Mouse (Mus musculus) liver, adult 2 months (tissue): ENCODE results near the gene Ppp1r37. TPM values are rescaled to one million over a fixed set of nuclear protein-coding genes. Genes with fewer than 3 reads are reported as not detected.

Experiments used
- DNase-seq: peaks from one replicate; pipeline ENCODE4 v3.0.0-alpha.2; 2011; ENCODE audit warnings: low read depth, low spot score; ENCODE audit errors: extremely low read depth
- H3K27ac ChIP-seq: fragments of 200-500 bp; replicated peaks from 2 replicates; pipeline ENCODE4 v1.5.1; 2012; ENCODE audit warnings: low read depth, mild to moderate bottlenecking, control low read depth, inconsistent platforms, low read length; ENCODE audit not compliant: insufficient read depth
- H3K27me3 ChIP-seq: fragments of 200-500 bp; 2 replicates; pipeline ENCODE4 v1.6.1; 2012; ENCODE audit warnings: mild to moderate bottlenecking, moderate library complexity, low read length, inconsistent platforms; ENCODE audit not compliant: control insufficient read depth, insufficient read depth
- H3K36me3 ChIP-seq: fragments of 200-500 bp; 2 replicates; pipeline ENCODE4 v1.6.1; 2012; ENCODE audit warnings: low read length, inconsistent platforms; ENCODE audit not compliant: control insufficient read depth, insufficient read depth
- H3K4me1 ChIP-seq: fragments of 200-500 bp; 2 replicates; pipeline ENCODE4 v1.6.1; 2011; ENCODE audit warnings: low read length; ENCODE audit not compliant: control insufficient read depth, insufficient read depth
- H3K4me3 ChIP-seq: fragments of 200-500 bp; 2 replicates; pipeline ENCODE4 v1.5.1; 2011; ENCODE audit warnings: low read depth, mild to moderate bottlenecking, control low read depth, low read length, moderate library complexity; ENCODE audit not compliant: insufficient read depth
- H3K79me2 ChIP-seq: fragments of 200-500 bp; 2 replicates; pipeline ENCODE4 v1.6.1; 2012; ENCODE audit warnings: inconsistent platforms, mild to moderate bottlenecking, low read length, moderate library complexity; ENCODE audit not compliant: control insufficient read depth, insufficient read depth
- H3K9ac ChIP-seq: fragments of 200-500 bp; 2 replicates; pipeline ENCODE4 v1.6.1; 2012; ENCODE audit warnings: low read depth, mild to moderate bottlenecking, control low read depth, inconsistent platforms, low read length
- CTCF ChIP-seq: fragments of 200-500 bp; IDR thresholded peaks from 2 replicates; pipeline ENCODE4 v1.5.1; 2011; ENCODE audit warnings: low read depth, low read length, control low read depth
- POLR2A ChIP-seq: fragments of 200-500 bp; IDR thresholded peaks from 2 replicates; pipeline ENCODE4 v1.6.1; 2011; ENCODE audit warnings: low read length, control low read depth; ENCODE audit not compliant: insufficient read depth; ENCODE audit errors: extremely low read depth
- WGBS: fragments of 180-500 bp; shearing (Covaris S2); methylation state at CpG from one replicate; pipeline ENCODE4 v1.1.7; 2018; 5-methylcytosine and 5-hydroxymethylcytosine counted together
- polyA plus RNA-seq: library from polyadenylated mRNA; depleted of rRNA; stranded (reverse); fragments of >200 nt; gene quantifications from 2 replicates; pipeline ENCODE4 v1.2.3, GENCODE M21; 2012
- total RNA-seq: library from RNA; depleted of rRNA; stranded (reverse); fragments of >200 nt; gene quantifications from 2 replicates; pipeline ENCODE4 v1.2.3, GENCODE M21; 2014

Gene Ppp1r37
- total and polyA plus RNA-seq, 2 experiments = 25.0 to 84.2 TPM

DNA sequence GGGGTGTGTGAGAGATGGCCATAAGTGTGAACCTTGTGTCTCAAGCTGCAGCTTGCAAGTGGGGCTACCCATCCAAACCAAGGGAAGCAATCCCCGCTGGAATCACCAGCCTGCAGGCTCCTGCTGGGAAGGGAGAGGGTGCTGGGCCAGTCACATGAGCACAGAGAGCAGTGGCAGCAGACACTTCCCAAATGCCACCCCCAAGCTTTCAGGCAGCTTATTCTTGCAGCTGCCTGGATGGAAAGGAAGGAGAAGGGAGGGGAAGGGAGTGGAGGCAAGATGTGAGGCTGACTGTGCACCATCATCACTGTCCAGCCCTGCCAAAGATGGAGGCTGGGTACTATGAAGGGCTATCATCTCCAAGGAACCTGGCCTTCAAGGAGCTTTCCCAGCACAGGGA is 8.7 kb downstream of the Ppp1r37 start:
- Histone ChIP-seq H3K4me3 (no peak overlapping the region), H3K27ac (no peak overlapping the region), H3K36me3 (0 out of 2 replicates have a peak, but pooled peaks cover 2% of the 10 kb centered on the region), H3K4me1 (peaks cover 41% of the 10 kb centered on the region), H3K27me3 (no peaks in the 10 kb centered on the region), H3K9ac (no peak overlapping the region), H3K79me2 (peaks cover 76% of the 10 kb centered on the region)
- no peak for TF ChIP-seq POLR2A
- TF ChIP-seq CTCF = no peak
- 94% methylated on average over 1 of the region's 1 CpGs for WGBS
- DNase-seq = no peak

DNA sequence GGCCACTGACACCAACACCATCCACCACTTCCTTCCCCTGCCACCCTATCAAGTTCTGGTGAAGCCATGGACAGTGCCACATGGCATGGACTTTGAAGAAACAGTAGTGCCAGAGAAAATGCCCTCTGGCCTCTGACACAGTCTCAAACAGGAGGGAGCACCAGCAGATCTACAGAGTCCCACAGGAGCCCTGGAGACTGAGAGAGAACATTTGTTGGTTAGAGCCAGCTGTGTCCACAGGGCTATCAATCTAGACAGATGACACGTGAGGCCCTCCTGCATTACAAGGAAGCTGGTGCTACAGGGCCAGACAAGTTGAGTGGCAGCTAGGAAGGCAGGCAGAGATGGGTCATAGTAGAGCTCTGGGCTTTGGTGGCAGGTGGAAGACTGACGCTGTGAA is 10.4 kb downstream of the Ppp1r37 start:
- Histone ChIP-seq H3K27me3 (no peaks in the 10 kb centered on the region), H3K36me3 (0 out of 2 replicates have a peak, but pooled peaks cover 2% of the 10 kb centered on the region), H3K4me3 (no peak overlapping the region), H3K4me1 (peaks cover 41% of the 10 kb centered on the region), H3K79me2 (peaks cover 76% of the 10 kb centered on the region), H3K27ac (peak overlapping the region; percentile 65), H3K9ac (no peak overlapping the region)
- peak; percentile 85 for DNase-seq
- WGBS = 36% methylated on average over 2 of the region's 2 CpGs
- TF ChIP-seq CTCF (no peak), POLR2A (no peak)

DNA sequence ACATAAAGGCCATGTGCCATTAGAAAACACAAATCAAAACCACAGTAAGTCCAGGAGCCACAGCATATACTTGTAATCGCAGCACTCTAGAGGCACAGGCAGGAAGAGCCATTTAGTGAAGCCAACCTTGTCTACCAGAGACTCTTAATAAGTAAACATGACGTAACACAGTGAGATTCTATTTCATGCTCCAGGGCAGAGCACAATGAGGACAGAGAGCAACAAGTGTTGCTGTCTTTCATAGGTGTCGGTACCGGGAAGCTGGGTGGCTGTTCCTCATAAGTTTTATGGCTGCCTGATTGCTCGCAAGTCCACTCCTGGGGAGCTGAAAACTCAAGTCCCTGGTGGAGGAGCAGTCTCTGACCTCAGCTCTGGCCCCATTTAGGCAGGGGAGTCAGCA is 11.2 kb downstream of the Ppp1r37 start:
- Histone ChIP-seq H3K9ac (no peak overlapping the region), H3K4me1 (peaks cover 44% of the 10 kb centered on the region), H3K4me3 (no peak overlapping the region), H3K27me3 (no peaks in the 10 kb centered on the region), H3K79me2 (peaks cover 75% of the 10 kb centered on the region), H3K27ac (peak overlapping the region; percentile 65), H3K36me3 (0 out of 2 replicates have a peak, but pooled peaks cover 2% of the 10 kb centered on the region)
- peak; percentile 82 for DNase-seq
- 26% methylated on average over 5 of the region's 5 CpGs for WGBS
- TF ChIP-seq CTCF = no peak
- no peak for TF ChIP-seq POLR2A

DNA sequence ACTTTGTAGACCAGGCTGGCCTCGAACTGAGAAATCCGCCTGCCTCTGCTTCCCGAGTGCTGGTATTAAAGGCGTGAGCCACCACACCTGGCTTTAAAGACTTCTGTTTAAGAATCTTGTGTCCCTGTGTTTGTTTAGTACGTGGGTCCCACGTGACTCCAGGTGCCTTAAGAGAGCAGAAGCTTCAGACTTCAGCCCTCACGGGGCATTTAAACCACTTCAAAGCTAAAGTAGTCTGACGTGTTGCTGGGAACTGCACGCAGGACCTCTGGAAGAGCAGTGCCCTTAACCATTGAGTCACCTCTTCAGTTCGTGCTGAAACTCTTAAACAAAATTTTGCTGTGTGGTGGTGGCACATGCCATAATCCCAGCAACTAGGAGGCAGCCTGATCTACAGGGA is 13.5 kb downstream of the Ppp1r37 start:
- no peak for TF ChIP-seq POLR2A
- TF ChIP-seq CTCF = no peak
- DNase-seq = no peak
- Histone ChIP-seq H3K4me1 (peaks cover 49% of the 10 kb centered on the region), H3K79me2 (peaks cover 75% of the 10 kb centered on the region), H3K9ac (no peak overlapping the region), H3K4me3 (no peak overlapping the region), H3K27ac (no peak overlapping the region), H3K27me3 (no peaks in the 10 kb centered on the region), H3K36me3 (no peaks in the 10 kb centered on the region)
- WGBS = 86% methylated on average over 10 of the region's 10 CpGs

DNA sequence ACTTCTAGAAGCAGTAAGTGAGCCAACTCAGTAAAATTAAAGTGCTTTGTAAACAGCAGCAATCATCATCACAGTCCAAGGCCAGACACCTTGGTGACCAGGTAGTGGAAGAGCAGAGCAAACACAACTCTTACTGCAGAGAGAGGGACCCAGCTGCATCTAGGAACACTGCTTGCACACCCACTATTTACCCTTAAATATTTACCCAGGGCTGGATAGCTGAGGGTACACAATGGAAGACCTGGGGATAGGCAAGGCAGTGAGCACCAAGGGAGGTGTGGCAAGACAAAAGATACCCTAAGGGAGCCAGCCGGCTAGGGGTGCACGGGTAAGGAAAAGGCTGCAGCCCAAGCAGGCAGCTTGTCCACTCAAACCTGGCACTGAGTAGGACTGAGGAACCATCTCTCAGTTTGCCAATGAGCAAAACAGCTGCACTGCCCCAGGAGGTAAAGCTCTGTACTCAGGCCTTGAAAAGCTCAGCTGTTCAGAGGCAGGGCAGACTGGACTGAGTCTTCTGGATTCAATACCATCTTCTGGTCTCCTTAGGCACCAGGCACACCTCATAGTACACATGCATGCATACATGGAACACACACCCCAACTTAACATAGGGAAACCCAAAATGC is 15.4 kb downstream of the Ppp1r37 start:
- TF ChIP-seq POLR2A (no peak), CTCF (no peak)
- DNase-seq = peak; percentile 53
- Histone ChIP-seq H3K36me3 (no peaks in the 10 kb centered on the region), H3K4me1 (peaks cover 35% of the 10 kb centered on the region), H3K27me3 (no peaks in the 10 kb centered on the region), H3K27ac (no peak overlapping the region), H3K4me3 (no peak overlapping the region), H3K79me2 (peaks cover 83% of the 10 kb centered on the region), H3K9ac (no peak overlapping the region)
- WGBS = 21% methylated on average over 2 of the region's 2 CpGs

DNA sequence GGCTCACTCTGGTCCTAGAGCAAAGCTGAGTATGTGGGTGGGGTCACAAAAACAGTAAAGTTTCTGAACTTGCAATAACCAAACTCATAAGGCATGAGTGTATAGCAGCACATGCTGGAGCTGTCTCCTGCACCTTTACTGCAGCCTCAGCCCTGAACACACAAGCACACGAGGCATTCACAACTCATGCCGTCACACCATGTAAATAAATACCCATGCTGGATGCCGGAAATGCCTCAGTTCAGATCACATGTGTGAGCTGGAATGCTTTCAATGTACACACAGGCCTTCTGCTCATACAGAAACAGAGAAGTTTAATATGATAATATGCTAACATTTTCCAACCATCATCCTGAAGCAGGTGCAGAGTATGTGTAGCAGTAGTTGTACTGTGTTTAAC is 16.9 kb downstream of the Ppp1r37 start:
- H3K79me2 ChIP-seq = peaks cover 83% of the 10 kb centered on the region
- H3K27me3 ChIP-seq = no peaks in the 10 kb centered on the region
- TF ChIP-seq CTCF (no peak), POLR2A (no peak)
- no peaks in the 10 kb centered on the region for H3K36me3 ChIP-seq
- no peak overlapping the region for H3K9ac ChIP-seq
- H3K4me1 ChIP-seq = peaks cover 28% of the 10 kb centered on the region
- WGBS = 16% methylated on average over 3 of the region's 3 CpGs
- no peak overlapping the region for H3K27ac ChIP-seq
- peak; percentile 40 for DNase-seq
- H3K4me3 ChIP-seq = no peak overlapping the region
